Mouse (Mus musculus) frontal cortex, postnatal 10 days (tissue): ENCODE results near the gene Ssbp4.

ENCODE experiments used
- DNase-seq, 2 experiments: peaks; one replicate each; pipeline ENCODE4 v3.0.0; 2022; ENCODE audit warnings: low spot score in 2 of 2, mixed read lengths in 1 of 2

Gene Ssbp4

DNA sequence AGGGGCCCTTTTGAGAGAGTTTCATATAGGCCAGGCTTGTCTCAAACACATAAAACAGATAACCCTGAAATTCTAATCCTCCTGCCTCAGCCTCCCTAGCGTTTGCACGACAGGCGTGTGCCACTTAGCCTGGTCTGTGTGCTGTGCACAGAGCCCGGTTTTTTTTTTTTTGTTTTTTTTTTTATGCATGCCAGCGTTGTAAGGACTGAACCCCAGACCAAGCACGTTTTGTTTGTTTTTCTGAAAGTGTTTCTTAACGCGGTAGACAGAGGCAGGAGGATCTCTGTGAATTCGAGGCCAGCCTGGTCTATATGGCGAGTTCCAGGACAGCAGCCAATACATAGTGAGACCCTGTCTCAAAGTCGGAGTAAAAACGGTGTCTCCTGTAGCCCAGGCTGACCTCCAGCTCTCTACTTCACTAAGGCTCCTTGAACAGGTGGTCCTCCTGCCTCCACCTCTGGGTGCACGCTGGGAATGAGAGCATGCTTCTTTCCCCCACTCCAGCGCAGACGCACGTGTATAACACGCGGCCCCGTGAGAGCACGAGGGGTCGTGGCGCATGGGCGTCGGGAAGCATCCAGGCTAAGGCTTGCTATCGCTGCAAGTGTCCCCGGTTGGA, at the start of gene Ssbp4:
Gene Ssbp4 (minus strand): TSS at position 124 of the 619 bp plus-strand sequence.
- no peak for DNase-seq

DNA sequence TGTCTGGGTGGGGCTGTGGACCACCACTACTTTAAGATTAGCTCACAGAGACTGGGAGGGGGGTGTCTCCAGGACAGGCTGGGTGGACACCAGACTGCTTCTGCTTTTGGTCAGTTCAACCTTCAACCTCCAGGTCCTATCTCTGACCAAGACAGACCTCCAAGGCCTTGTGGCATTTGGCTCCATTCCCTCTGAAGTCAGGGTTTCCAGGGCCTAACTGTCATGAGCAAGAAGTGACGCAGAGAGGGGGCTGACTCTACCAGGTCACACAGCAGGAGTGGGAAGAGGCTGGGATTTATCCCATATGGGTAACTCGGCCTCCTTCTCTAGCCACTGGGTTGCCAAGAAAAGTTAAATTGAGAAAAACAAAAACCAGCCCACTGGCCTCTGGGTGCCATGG, 49.1 kb upstream of the Ssbp4 start:
- DNase-seq, result no peak

DNA sequence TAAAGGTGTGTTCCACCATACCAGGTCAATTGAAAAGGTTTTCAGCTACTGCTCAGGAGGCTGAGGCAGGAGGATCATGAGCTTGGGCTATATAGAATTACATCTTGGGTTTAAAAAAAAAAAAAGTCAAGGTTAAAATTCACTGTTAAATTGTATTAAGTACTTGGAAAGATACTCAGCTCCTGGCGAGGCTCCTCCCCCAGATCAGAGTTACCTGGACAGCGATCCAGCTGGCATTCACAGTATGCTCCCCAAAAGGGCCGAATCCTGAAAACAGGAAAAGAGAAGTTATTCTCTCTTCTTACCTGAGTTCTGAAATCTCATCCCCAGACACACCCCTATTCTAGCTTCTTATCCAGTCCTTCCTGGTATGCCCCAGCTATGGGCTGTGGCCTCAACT, 48.5 kb upstream of the Ssbp4 start:
- DNase-seq, result no peak

DNA sequence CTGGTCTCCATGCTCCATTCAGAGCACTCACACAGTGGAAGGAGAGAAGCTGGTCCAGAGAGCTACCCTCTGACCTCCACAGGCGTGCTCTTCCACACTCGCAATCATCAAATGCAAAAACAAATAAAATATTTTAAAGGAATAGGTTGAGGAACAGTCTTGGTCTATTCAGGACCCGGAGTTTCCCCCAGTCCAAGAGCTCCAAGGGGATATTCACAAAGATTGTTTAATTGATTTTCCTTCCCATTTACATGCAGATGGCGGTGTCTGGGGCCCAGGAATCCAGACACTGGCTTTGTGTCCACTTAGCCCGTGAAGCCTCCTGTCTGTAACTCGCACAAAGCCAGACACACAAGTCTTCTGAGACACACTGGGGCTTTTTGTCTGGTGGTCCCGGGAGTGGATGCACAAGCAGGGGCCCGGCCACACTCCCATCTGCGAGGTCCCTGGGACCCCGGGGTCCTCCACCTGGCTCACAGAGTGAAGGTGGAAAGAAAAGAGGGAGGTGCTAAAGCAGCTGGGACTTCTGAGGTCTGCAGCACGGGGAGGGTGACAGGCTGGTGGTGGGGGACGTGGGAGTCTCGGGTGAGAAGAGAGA, 47.6 kb upstream of the Ssbp4 start:
- no peak for DNase-seq

DNA sequence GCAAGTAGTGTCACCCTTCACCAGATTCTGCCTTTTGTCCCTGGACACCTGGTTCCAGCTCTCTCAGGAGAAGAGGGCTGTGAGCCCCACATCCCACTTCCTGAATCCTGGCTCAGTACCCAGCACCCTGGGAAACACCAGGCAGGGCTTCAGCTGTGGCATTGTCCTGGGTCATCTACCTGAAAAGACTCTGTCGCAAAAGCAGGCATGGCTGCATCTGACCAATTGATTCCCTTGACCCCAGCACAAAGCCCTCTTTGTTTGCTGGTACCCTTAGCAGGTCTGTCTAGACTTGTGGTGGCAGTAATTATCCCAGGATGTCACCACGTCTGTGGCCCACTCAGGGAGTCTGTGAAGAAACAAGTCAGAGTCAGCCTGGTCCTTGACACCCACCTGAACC, 46.8 kb upstream of the Ssbp4 start:
- DNase-seq, result no peak

DNA sequence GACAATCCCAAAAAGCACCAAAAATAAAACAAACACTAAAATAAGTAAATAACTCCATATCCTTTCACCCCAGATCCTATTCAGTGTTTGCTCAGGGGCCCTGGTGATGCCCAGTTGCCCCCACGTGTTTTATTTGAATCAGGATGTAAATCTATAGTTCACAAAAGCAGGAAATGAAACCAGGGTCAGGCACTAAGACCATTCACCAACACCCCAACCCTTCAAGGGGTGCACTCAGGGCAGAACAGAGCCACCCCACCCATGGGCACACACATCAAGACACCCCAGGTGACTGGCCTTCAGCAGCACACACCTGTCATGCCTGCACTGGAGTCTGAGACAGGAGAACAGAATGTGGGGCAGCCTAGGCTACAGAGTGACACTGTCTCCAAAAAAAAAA, 45.4 kb upstream of the Ssbp4 start:
- no peak for DNase-seq

DNA sequence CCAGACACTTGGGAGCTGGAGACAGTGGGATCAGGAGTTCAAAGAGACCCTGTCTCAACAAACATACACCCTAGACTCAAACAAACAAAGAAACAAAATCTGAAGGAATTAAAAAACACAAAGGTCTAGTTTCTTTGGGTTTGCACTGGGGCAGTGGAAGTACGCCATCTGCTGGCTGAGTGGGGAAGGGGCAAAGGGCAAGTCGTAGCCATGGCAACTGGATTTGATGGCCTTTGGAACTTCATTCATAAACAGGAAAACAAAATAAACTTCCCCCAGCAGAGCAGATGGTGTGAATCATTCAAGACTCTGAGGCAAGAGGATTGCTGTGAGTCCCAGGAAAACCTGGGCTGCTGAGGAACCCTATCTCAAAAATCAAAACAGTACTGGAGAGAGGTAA, 44.6 kb upstream of the Ssbp4 start:
- DNase-seq, result no peak

DNA sequence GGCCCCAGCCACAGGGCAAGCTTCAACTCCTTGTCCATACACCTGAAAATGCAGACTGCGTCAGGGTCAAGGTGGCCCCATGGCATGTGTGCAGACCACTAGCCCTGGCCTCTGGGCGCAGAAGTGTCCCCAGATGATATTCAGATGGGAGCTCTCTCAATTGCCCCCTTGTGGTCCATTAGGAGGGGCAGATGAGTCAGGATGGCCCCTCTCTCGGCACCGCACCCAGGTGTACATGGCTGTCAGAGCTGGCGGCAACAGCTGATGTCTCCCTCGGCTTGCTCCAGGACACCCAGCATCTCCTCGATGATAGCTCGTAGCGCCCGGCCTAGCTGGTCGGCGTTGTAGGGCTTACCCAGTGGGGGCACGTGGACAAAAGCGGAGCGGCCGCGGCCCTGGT, 41.7 kb upstream of the Ssbp4 start:
- no peak for DNase-seq

DNA sequence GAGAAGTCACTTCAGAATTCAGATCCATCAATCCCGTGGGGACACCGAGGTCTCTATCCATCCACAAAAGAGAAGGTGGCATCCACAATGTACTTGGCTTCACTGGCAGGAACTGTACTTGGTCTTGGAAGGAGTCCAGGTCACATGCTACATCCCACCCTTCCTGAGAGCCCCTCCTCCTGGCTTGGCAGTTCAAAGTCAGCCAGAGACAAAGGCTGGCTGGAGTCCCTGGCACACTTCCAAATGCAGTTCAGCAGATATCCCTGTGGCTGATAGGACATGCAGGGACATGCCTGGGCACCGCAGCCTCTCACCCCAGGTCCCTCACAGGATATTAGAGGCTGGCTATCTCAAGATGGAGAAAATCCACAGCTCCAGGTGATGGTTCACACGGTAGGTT, 40.7 kb upstream of the Ssbp4 start:
- DNase-seq, result peak; percentile 56 to 63

DNA sequence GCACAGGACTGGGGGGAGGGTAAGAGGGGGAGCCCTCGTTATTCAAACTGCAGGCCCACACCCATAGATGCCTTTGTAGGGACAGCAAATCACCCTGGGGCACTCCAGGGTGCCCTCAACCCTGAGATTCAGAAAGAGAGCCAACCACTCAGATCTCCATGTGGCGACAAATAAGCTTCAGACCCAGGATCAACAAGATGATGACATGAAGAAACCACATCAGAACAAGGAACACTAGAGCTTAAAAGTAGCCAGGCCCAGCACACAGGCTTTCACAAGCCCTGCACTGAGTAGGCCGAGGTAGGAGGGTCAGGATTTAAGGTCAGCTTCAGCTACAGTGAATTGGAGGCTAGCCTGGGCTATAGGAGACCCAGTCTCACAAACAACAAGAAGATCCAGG, 40.2 kb upstream of the Ssbp4 start:
- DNase-seq, result no peak

DNA sequence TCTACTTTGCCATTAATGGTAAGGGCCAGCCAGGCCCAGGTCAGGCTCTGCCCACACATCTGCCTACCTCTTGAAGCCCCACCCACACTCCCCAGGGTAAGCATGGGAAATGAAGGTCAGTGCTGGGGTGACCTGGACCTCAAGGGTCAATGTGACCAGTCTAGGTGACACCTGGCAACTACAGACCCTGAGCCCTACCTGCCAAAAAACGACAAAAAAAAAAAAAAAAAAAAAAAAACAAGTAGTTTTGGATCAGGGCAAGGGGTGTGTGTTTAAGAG, 39.4 kb upstream of the Ssbp4 start:
- no peak for DNase-seq

DNA sequence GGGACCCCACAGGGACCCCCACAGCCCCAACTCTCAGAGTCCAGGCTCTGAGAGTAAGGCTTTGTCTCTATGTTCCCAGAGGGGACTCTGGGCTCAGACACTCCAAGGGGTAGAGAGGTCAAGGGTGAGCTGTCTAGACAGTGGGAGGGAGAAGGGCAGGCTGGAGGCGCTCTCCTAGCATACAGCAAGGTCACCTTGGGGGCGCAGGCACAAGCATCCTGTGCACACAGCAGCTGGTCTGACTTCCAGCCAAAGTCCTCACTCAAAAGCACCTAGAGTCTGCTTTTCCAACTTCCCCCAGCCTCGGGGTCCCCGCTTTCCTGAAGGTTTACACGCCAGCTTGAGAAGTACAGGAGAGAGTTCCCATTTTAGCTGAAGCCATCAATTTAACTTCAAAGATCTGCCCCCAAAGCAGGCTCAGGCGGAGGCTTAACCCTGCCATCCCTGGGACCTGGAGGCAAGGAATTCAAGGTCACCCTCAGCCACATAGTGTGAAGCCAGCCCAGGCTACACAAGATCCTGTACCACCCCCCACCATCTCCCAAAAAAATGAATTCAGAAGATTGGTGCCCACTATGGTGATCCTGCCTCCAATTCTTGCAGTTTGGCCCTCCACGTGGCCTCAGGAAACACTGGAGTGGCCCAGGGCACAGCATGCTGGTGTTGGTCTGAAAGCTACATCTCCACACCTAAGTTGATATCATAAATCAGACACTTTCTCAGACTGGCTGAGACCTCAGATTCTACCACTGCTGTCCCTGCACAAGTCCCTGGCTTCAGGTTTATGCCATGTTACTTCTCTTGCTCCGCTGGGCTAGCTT, 38.9 kb upstream of the Ssbp4 start:
- no peak for DNase-seq

DNA sequence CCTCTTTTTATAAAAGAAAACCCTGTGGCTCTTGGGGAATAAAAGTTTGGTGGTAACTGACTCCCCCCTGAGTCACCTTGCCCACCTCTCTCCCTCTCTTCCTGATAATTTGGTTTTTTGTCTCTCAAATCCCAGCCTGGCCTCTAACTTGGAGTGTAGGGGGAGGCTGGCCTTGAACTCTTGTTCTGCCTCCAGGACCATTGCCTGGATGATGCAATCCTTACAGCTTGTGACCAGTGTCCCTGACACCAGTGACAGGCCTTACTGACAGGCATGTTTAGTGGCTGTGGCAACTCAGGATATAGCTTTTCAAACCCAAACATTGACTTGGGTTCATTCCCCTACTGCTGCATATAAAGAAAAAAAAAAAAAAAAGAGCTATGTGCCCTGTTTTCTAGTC, 38.1 kb upstream of the Ssbp4 start:
- no peak for DNase-seq

DNA sequence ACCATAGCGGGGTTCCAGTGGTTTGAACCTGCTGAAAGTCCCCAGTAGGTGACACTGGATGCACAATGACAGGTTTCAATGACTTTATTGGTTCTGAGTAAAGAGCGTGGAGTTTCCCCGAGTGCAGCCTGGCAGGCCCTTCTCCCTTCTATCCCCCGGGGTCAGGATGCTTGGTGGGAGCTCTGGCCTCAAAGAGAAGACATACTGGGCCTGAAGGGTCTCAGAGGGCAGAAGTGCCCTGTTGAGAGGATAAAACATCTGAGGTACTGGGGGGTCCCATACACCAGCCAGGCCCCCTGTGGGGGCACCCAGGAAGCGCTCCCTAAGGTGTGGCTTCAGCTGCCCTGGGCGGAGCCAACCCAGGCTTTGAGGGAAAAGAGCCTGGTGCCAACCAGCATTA, 37.7 kb upstream of the Ssbp4 start:
- DNase-seq, result no peak

DNA sequence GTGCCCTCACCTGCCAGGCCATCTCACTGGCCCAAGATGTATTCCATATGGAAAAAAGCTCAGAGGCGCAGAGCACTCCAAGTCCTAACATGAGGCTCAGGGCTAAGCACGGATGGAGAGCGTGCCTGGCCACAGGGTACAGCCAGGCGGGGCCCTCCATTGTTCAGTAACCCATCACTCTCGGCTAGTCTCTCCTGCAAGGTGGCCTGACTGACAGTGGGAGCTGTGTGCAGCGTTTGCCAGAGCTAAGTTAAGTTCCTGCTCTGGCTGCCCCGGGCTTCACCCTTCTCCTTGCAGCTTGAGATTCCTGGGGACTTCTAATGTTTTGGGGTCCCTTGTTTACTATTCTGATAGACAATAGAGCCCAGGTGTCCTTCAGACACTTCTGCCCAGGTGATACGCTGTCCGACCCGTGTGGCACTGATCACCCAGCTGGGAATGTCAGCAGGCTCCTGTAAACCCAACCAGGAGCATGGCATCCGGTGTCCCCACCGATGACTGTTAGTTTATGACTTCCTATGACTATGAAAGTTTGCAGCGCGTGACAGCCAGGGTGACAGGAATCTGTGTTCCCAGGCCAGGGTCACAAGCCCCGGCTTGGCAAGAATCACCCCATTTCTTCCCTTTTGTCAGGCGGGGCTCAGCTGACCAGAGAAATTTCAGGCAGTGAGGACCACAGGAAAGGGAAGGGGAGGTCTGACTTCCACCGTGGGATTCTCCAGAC, 37.0 kb upstream of the Ssbp4 start:
- no peak for DNase-seq

DNA sequence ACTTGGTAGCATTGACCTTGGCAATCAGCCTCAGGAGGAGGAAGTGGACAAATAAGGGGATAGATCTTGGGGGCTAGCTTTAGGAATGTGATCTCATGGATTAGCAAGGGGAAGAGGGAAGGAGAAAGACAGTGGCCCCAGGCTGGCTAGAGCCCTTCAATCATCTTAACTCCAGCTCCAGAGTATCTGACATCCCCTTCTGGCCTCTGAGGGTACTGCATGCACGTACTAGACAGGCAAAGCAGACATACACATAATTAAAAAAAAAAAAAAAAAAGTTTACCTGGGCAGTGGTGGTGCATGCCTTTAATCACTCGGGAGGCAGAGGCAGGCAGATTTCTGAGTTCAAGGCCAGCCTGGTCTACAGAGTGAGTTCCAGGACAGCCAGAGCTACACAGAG, 35.4 kb upstream of the Ssbp4 start:
- no peak for DNase-seq

DNA sequence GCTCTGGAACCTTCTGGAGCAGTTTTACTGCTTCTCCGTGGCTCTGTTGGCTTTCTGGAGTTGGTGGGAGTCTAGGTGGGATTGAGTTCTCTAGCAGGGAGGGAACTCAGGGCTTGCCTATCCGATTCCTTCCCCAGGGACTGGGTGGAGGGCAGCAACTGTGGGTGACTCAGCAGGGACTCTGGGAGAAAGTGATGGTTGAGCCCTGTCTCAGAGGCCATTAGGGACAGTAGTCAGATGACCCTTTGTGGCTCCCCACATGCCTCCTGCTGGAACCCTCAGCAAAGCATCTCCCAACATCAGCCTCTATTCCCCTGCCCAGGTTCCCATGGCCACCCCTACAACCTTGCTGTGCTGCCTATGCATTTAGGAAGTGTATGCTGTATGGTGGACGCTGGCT, 34.3 kb upstream of the Ssbp4 start:
- DNase-seq, result no peak

DNA sequence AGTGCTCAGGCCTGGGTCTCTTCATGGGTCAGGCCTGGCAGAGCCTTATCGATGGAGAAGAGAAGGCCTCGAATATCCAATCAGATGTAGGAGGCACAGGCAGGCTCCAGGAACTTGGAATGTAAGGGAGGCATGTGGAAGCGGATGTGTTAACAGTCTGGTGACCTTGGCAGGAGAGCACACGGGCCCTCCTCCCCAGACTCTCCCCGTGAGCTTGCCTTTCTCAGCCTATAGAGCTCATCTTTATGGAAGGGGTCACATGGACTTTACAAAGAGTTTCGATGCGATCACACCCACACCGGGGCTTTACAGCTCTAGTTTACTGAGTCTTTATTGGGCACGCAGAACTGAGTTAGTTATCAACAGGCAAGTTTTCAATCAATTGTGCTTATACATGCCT, 30.1 kb upstream of the Ssbp4 start:
- no peak for DNase-seq

DNA sequence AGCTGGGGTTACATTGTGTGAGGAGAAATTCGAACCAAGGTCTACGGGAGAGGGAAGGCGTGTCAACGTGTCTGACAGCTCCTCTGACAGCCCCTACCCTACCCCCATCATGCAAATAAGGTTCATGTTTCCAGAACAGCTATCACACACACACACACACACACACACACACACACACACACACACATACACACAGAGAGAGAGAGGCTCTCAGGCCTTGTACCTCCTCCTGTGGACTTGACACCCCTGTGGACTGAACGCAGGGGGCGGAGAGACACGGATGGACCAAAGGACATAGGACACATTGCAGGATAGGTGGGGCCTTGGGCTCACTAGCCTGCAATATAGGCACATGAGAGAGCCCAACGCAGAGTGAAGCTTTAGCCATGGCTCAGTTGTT, 28.2 kb upstream of the Ssbp4 start:
- DNase-seq, result no peak

DNA sequence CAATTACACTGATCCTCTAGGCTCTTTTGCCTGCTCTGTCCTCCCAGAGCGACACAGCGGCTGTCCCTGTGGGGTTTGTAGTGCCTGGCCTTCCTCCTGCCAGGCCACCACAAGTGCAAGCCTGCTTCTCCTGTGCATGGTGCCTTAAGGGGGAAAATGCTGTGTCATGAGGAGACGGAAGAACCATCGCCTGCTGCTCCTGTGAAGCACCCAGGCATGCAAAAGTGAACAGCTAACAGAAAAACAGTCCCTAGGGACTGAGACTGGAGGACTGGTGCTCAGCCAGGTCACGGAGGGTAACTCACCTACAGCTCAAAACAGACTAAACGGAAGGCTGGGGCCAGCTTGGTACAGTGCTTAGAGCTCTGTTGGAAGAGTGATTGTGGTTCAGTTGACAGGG, 26.9 kb upstream of the Ssbp4 start:
- DNase-seq, result no peak

DNA sequence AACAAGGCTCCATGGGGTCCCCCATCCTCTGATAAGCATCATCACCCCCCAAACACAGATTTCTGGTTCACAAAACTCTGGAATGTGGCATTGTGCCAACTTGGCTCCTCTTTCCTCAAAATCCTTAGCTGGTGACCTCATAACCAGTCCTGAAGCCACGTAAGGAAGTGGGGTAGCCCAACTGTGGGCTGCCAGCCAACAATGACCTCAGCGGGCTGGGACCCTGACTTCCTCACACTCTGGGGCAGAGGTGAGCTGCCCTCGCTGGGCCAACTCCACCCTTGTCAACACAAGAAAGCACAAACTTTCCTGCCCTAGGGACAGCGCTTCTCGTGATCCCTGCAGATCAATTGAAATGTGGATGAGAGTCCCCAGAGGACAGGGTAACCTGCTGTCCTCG, 25.4 kb upstream of the Ssbp4 start:
- DNase-seq, result no peak

DNA sequence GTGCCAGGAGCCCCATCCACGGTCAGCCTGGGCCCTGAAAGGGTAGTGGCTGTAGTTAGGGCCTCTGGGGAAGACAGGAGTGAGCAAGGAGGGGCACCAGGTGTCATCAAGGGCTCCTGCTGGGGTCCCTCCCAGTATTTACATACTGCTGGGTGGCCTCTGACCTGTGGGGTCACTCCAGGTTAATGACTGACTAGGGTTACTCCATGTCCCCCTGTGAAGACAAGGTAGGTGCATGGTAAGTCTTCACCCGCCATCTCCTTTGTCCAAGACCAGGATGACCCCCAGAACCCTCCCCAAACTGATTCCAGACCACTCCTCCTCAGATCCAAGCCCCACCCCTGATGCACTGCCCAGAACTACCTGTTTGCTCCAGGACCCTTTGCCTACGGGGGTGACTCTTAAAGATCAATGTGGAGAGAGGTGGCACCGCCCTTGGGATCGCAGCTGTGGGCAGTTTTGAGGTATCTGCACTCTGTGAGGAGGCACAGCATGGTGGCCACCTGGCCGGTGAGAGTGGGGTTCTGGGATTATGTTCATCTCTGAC, 23.7 kb upstream of the Ssbp4 start, which contains the start of gene Gdf15:
Gene Gdf15 (minus strand): TSS at position 111 of the 547 bp plus-strand sequence.
- DNase-seq, result no peak
